Mouse (Mus musculus): Measurements from ENCODE around the gene Sva.

Sva gene

GRCm38 (mm10) chr6:42038094-42038493 is at the start of gene Sva:
TSS of gene Sva (plus strand) at chr6:42038394.
- in situ Hi-C loops (cut with MboI), result no loop called here
